Mouse (Mus musculus): ENCODE results near the gene Afap1l2.

- TF ChIP-seq CTCF (IDR thresholded peaks at IDR 0.05; ENCODE audit: extremely low read depth, insufficient read depth, insufficient read length, insufficient replicate concordance) (no peak), POLR2A (IDR thresholded peaks at IDR 0.05; ENCODE audit: low read depth, low read length) (no peak)
These were observed 130.7 kb downstream of the Afap1l2 start for GRCm38 (mm10) chr19:56877364-56877763.
